Mouse (Mus musculus): ENCODE data around the gene Tuba1c. TPM values are rescaled to one million over a fixed set of nuclear protein-coding genes. Genes with fewer than 3 reads are reported as not detected.

Tuba1c gene
- 976 TPM for polyA plus RNA-seq (2012; fragmentation: generic; extraction: Trizol)
- long read RNA-seq, experiment 1, transcript Tuba1c-201 (4 exons, 1,982 nt) = major isoform, 87 of 118 reads
- long read RNA-seq, experiment 1, partial matches to known transcripts = 24 of 118 reads
- long read RNA-seq, experiment 1, other reads (novel, unspliced or antisense) = 6 of 118 reads
- long read RNA-seq, experiment 2, transcript Tuba1c-201 (4 exons, 1,982 nt) = major isoform, 391 of 427 reads
- long read RNA-seq, experiment 2, partial matches to known transcripts = 31 of 427 reads
- long read RNA-seq, experiment 2, other reads (novel, unspliced or antisense) = 5 of 427 reads

DNA sequence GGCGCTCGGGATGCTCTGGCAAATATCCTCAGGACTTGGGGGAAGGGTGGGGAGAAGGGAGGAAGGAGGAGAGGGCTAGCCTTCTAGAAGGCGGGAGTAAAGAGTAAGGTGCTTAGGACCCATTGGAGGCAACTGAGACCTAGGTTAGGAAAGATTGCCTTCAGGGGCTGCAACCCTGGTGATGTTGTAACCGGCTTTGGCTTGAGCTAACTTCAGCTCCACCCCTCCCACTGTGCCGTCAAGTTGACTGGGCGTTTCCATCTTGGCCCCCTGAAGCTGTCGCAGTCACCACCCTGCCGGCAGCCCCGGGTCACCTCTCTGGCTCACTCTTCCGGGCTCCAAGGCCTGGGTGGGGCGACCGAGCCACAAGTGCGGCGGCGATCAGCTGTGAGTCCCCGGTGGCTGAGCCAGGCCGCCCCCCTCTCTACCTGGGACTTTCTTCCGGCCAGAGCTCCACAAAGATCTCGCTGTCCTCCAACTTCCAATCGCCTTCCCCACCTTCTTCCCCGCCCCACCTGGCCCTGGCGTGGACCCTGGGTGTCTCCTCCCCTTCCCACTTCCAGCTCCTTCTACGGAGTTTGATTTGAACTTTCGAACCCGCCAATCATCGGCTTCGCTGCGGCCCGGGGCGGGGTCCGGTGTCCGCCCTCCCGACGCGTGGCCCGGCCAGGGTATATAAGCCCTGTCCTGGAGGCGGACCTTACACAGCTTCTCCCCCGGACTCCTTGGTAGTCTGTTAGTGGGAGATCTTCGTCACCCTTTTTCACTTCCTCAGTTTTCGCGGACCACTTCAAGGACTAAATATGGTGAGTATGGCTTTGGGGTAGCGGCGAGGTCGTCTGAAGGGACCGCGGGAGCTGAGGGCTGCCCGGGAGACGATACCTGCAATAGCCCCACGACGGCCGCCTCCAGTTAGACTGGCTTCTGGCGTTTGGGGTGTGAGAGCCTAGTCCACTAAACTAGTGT, at the start of gene Tuba1c:
Gene Tuba1c, plus strand, starts transcription at position 273 of the 966 bp plus-strand sequence.
- Histone ChIP-seq H3K27me3 (ENCODE audit: control insufficient read depth, insufficient read depth, insufficient read length) (no peaks in the 10 kb centered on the region), H3K79me3 (ENCODE audit: low read depth) (peaks cover 43% of the 10 kb centered on the region), H3ac (ENCODE audit: control insufficient read depth, insufficient read length, low read depth) (peak within 1 kb of the TSS; percentile 85), H3K36me3 (ENCODE audit: control insufficient read depth, insufficient read depth) (peaks cover 27% of the 10 kb centered on the region), H3K4me3 (ENCODE audit: insufficient read depth, poor library complexity, severe bottlenecking) (peak within 1 kb of the TSS; percentile 100), H3K79me2 (ENCODE audit: control insufficient read depth, insufficient read depth) (peaks cover 47% of the 10 kb centered on the region)
- TF ChIP-seq MYOD1 (IDR thresholded peaks at IDR 0.05; ENCODE audit: control insufficient read depth, insufficient read length, low read depth) (no peak), MAX (IDR thresholded peaks at IDR 0.05) (peak; percentile 24), MYOG (IDR thresholded peaks at IDR 0.05; ENCODE audit: control insufficient read depth, extremely low read depth, insufficient read length) (no peak), CTCF (IDR thresholded peaks at IDR 0.05; ENCODE audit: control insufficient read depth, insufficient read depth, insufficient read length) (no peak), CEBPB (IDR thresholded peaks at IDR 0.05; ENCODE audit: low read depth) (peak; percentile 80), FOSL1 (IDR thresholded peaks at IDR 0.05; ENCODE audit: insufficient read depth, low read length, poor library complexity, severe bottlenecking) (no peak), USF1 (IDR thresholded peaks at IDR 0.05; ENCODE audit: low read depth) (peak; percentile 3)

DNA sequence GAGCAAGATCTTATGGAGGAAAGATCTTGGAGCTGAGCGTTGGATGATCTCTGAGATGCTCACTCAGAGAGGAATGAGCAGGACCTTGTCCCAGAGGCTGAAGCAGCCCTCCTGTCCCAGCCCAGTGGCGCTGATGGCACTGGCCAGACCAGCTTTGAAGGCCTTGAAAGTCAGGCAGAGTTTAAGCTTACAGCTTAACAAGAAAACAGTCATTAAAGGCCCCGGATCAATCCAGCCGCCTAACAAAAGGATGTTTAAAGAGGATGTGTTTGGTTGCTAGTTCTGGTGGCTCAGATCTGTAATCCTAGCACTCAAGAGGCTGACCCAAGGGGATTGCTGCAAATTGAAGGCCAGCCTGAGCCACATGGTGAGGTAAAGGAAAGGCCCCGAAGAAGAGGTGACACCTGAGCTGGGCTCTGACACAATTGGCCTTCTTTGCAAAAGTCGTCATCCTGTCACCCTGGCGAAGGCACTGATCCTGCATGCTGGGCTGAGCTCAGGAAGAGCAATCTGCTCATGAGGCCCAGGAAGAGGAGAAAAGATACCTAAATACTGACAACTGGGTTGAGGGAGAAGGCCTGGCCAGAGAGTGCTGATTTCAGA, 49.6 kb upstream of the Tuba1c start:
- Histone ChIP-seq H3K79me2 (ENCODE audit: control insufficient read depth, insufficient read depth) (peaks cover 4% of the 10 kb centered on the region), H3K27me3 (ENCODE audit: control insufficient read depth, insufficient read depth, insufficient read length) (no peaks in the 10 kb centered on the region), H3K79me3 (ENCODE audit: low read depth) (no peaks in the 10 kb centered on the region), H3K4me3 (ENCODE audit: insufficient read depth, poor library complexity, severe bottlenecking) (no peak overlapping the region), H3ac (ENCODE audit: control insufficient read depth, insufficient read length, low read depth) (no peak overlapping the region), H3K36me3 (ENCODE audit: control insufficient read depth, insufficient read depth) (no peaks in the 10 kb centered on the region)
- no peak for TF ChIP-seq MAX (IDR thresholded peaks at IDR 0.05)
- no peak for TF ChIP-seq FOSL1 (IDR thresholded peaks at IDR 0.05; ENCODE audit: insufficient read depth, low read length, poor library complexity, severe bottlenecking)
- TF ChIP-seq MYOD1 (IDR thresholded peaks at IDR 0.05; ENCODE audit: control insufficient read depth, insufficient read length, low read depth) = no peak
- TF ChIP-seq MYOG (IDR thresholded peaks at IDR 0.05; ENCODE audit: control insufficient read depth, extremely low read depth, insufficient read length) = no peak
- TF ChIP-seq USF1 (IDR thresholded peaks at IDR 0.05; ENCODE audit: low read depth) = no peak
- no peak for TF ChIP-seq CEBPB (IDR thresholded peaks at IDR 0.05; ENCODE audit: low read depth)
- TF ChIP-seq CTCF (IDR thresholded peaks at IDR 0.05; ENCODE audit: control insufficient read depth, insufficient read depth, insufficient read length) = no peak

DNA sequence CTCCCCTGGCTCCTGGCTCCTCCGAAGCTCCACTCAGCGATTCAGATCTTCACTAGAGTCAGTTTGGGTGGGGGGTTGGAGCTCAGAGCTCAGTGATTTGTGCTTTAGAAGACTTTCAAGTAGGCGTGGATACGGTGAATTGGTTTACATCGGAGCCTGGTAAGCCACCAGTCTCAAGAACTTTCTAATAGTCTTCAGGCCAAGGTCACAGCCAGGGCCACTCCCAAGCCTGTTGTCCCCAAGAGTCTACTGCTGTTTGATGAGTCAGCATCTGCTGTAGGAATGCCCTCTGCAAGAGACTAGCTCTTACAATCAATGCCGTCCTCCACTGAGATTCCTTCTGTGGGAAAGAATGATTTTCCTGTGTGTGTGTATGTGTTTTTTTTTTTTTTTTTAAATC, 47.6 kb upstream of the Tuba1c start:
- H3K79me2 ChIP-seq (ENCODE audit: control insufficient read depth, insufficient read depth) = peaks cover 4% of the 10 kb centered on the region
- H3ac ChIP-seq (ENCODE audit: control insufficient read depth, insufficient read length, low read depth) = no peak overlapping the region
- TF ChIP-seq MYOD1 (IDR thresholded peaks at IDR 0.05; ENCODE audit: control insufficient read depth, insufficient read length, low read depth) = no peak
- no peak for TF ChIP-seq CEBPB (IDR thresholded peaks at IDR 0.05; ENCODE audit: low read depth)
- no peak for TF ChIP-seq FOSL1 (IDR thresholded peaks at IDR 0.05; ENCODE audit: insufficient read depth, low read length, poor library complexity, severe bottlenecking)
- TF ChIP-seq USF1 (IDR thresholded peaks at IDR 0.05; ENCODE audit: low read depth) = no peak
- no peak for TF ChIP-seq MAX (IDR thresholded peaks at IDR 0.05)
- TF ChIP-seq CTCF (IDR thresholded peaks at IDR 0.05; ENCODE audit: control insufficient read depth, insufficient read depth, insufficient read length) = no peak
- no peak for TF ChIP-seq MYOG (IDR thresholded peaks at IDR 0.05; ENCODE audit: control insufficient read depth, extremely low read depth, insufficient read length)
- H3K79me3 ChIP-seq (ENCODE audit: low read depth) = no peaks in the 10 kb centered on the region
- H3K36me3 ChIP-seq (ENCODE audit: control insufficient read depth, insufficient read depth) = no peaks in the 10 kb centered on the region
- no peaks in the 10 kb centered on the region for H3K27me3 ChIP-seq (ENCODE audit: control insufficient read depth, insufficient read depth, insufficient read length)
- no peak overlapping the region for H3K4me3 ChIP-seq (ENCODE audit: insufficient read depth, poor library complexity, severe bottlenecking)

DNA sequence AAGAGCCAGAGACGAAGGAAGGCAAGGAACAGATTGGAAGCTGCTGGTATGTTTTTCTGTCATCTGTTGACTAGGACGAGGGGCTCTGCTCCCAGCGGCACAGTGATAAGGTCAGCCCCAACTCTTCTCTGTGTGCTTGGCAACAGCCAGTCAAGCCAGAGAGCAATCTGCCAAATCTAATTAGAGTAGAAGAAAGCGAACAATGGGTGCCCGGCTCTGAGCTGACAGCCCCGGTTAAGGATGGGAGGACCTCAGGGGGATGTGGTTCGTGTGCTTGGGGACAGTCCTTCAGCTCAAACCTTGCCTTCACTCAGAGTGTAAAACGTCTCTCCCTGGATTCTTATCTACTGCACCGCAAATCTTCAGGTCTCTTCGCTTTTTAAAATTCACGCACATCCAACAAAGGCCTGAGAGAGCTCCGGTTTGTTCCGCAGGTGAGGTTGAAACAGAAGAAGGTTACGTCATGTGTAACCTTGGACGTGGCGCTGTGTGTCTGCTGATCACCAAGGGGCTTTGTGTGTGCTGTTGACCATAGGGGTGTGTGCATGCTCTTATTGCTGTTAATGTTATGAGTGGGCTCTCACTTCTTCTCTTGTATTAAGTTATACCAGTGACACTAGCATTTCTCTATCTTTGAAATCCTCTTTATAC, 46.1 kb upstream of the Tuba1c start:
- no peak overlapping the region for H3K4me3 ChIP-seq (ENCODE audit: insufficient read depth, poor library complexity, severe bottlenecking)

More for the DNA sequence above, 46.1 kb upstream of the Tuba1c start:
- Histone ChIP-seq H3K36me3 (ENCODE audit: control insufficient read depth, insufficient read depth) (no peaks in the 10 kb centered on the region), H3K79me3 (ENCODE audit: low read depth) (no peaks in the 10 kb centered on the region), H3K27me3 (ENCODE audit: control insufficient read depth, insufficient read depth, insufficient read length) (no peaks in the 10 kb centered on the region), H3ac (ENCODE audit: control insufficient read depth, insufficient read length, low read depth) (no peak overlapping the region), H3K79me2 (ENCODE audit: control insufficient read depth, insufficient read depth) (peaks cover 4% of the 10 kb centered on the region)
- TF ChIP-seq MYOD1 (IDR thresholded peaks at IDR 0.05; ENCODE audit: control insufficient read depth, insufficient read length, low read depth) (no peak), FOSL1 (IDR thresholded peaks at IDR 0.05; ENCODE audit: insufficient read depth, low read length, poor library complexity, severe bottlenecking) (no peak), MAX (IDR thresholded peaks at IDR 0.05) (no peak), USF1 (IDR thresholded peaks at IDR 0.05; ENCODE audit: low read depth) (no peak), CTCF (IDR thresholded peaks at IDR 0.05; ENCODE audit: control insufficient read depth, insufficient read depth, insufficient read length) (no peak), MYOG (IDR thresholded peaks at IDR 0.05; ENCODE audit: control insufficient read depth, extremely low read depth, insufficient read length) (no peak), CEBPB (IDR thresholded peaks at IDR 0.05; ENCODE audit: low read depth) (no peak)

Data from C2C12 (cell line).